Mouse (Mus musculus): ENCODE measurements around the gene Chga.

DNA sequence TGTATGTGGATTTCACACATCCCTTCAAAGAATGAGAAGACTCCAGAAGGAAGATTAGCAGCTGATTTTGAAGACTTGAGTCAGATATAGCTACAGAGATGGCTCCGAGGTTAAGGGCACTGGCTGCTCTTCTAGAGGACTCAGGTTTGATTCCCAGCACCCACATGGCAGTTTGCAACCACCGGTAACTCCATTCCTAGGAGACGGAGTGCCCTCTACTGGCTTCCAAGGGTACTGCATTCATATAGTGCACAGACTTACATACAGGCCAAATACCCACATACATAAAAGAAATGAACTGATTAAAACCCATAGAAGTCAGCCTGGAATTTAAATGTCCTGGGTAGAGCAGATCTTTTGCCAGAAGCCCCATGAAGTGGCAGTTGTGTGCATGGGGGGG is 43.8 kb downstream of the Chga start:
- no peak for TF ChIP-seq POLR2A (IDR thresholded peaks at IDR 0.05; ENCODE audit: borderline replicate concordance, insufficient read depth, low read length)
- TF ChIP-seq CTCF (IDR thresholded peaks at IDR 0.05; ENCODE audit: borderline replicate concordance, insufficient read depth, low read depth, low read length): no peak

Data from cerebellum, adult 2 months (tissue).